Mouse (Mus musculus) ES-E14 (cell line): Measurements from ENCODE around the gene Uroc1. TPM values are rescaled to one million over a fixed set of nuclear protein-coding genes. Genes with fewer than 3 reads are reported as not detected.

ENCODE experiments used
- DNase-seq: peaks from one replicate; pipeline ENCODE4 v3.0.0-alpha.2; 2013; ENCODE audit warnings: low read depth, low spot score
- H3K27ac ChIP-seq: 2 replicates; pipeline ENCODE4 v1.5.1; 2012; ENCODE audit warnings: low read depth, mild to moderate bottlenecking, low read length, moderate library complexity, mixed read lengths; ENCODE audit not compliant: poor library complexity, insufficient read depth, severe bottlenecking
- H3K36me3 ChIP-seq: 2 replicates; pipeline ENCODE4 v1.6.1; 2012; ENCODE audit warnings: mild to moderate bottlenecking, low read length, moderate library complexity, mixed read lengths; ENCODE audit not compliant: control insufficient read depth, poor library complexity, insufficient read depth, severe bottlenecking
- H3K4me1 ChIP-seq, 2 experiments: fragments of 150-350 bp in 1 of 2; sonication (generic) in 1 of 2; 2 replicates each; pipeline ENCODE4 v1.6.1; 2012; ENCODE audit warnings: low read length in 2 of 2, mild to moderate bottlenecking in 1 of 2, mixed read lengths in 1 of 2; ENCODE audit not compliant: control insufficient read depth in 2 of 2, insufficient read depth in 2 of 2, poor library complexity in 1 of 2
- H3K4me3 ChIP-seq, 2 experiments: fragments of 150-350 bp in 1 of 2; sonication (generic) in 1 of 2; 2 replicates each; pipeline ENCODE4 v1.5.1; 2012; ENCODE audit warnings: low read length in 2 of 2, low read depth in 1 of 2, mild to moderate bottlenecking in 1 of 2, mixed read lengths in 1 of 2; ENCODE audit not compliant: insufficient read depth in 1 of 2, poor library complexity in 1 of 2, severe bottlenecking in 1 of 2
- H3K9ac ChIP-seq: 2 replicates; pipeline ENCODE4 v1.6.1; 2012; ENCODE audit warnings: low read depth, mild to moderate bottlenecking, low read length, mixed read lengths; ENCODE audit not compliant: poor library complexity, insufficient read depth, severe bottlenecking
- H3K9me3 ChIP-seq: fragments of 150-350 bp; sonication (generic); 2 replicates; pipeline ENCODE4 v1.6.1; 2012; ENCODE audit warnings: low read depth, mild to moderate bottlenecking, low read length; ENCODE audit not compliant: control insufficient read depth, insufficient read depth
- CHD2 ChIP-seq: IDR thresholded peaks from 2 replicates; pipeline ENCODE4 v1.6.1; 2014; ENCODE audit warnings: mild to moderate bottlenecking, low read depth, low read length, inconsistent platforms
- HCFC1 ChIP-seq: IDR thresholded peaks from 2 replicates; pipeline ENCODE4 v1.6.1; 2012; ENCODE audit warnings: low read length, inconsistent platforms, borderline replicate concordance; ENCODE audit not compliant: insufficient read depth
- MAFK ChIP-seq: IDR thresholded peaks from 2 replicates; pipeline ENCODE4 v1.6.1; 2014; ENCODE audit warnings: mild to moderate bottlenecking, low read depth, low read length, inconsistent platforms; ENCODE audit not compliant: insufficient read depth
- ZC3H11A ChIP-seq: IDR thresholded peaks from 2 replicates; pipeline ENCODE4 v1.6.1; 2012; ENCODE audit warnings: low read depth, mild to moderate bottlenecking, inconsistent platforms, low read length, borderline replicate concordance
- ZNF384 ChIP-seq: IDR thresholded peaks from 2 replicates; pipeline ENCODE4 v1.6.1; 2012; ENCODE audit warnings: low read depth, low read length, inconsistent platforms
- in situ Hi-C, 2 experiments: fragments of 600-800 bp; cut with MboI; formaldehyde crosslinking; loops; one replicate each; pipeline ENCODE4 v1.15.1; 2025; ENCODE audit warnings: low sequenced_read_pairs in 2 of 2, inconsistent platforms in 1 of 2; ENCODE audit not compliant: unreplicated experiment in 2 of 2
- total RNA-seq: library from RNA; depleted of rRNA; stranded (reverse); fragments of 300-350 nt; gene quantifications from 2 replicates; pipeline ENCODE4 v1.2.3, GENCODE M21; 2012

Gene Uroc1
- total RNA-seq, 1 experiment, result 0.09 TPM

- peak within 1 kb of the TSS; percentile 2; the same call in 1 of the 2 replicates for H3K9ac ChIP-seq
- no peak within 1 kb of the TSS for H3K27ac ChIP-seq
- in situ Hi-C loops, result loop anchor here in 1 of 2 experiments (25.0 kb wide), 1 partner anchor 638 kb away; no protein-coding TSS in a partner anchor
- no peaks in the 10 kb centered on the region for H3K9me3 ChIP-seq
- H3K36me3 ChIP-seq, result no peaks in the 10 kb centered on the region
- 0 out of 4 replicates have a peak, but pooled peaks cover 0 to 3% of the 10 kb centered on the region in 2 experiments for H3K4me1 ChIP-seq
- TF ChIP-seq HCFC1, result no peak
- DNase-seq, result no peak
- peak within 1 kb of the TSS; percentile 36 to 56; a peak in 3 of 4 replicates for H3K4me3 ChIP-seq
Observed at GRCm38 (mm10) chr6:90324991-90325390, 8.1 kb upstream of the Uroc1 start, which contains the start of gene Chst13. Gene Chst13 (minus strand): TSS chr6:90325185.

- in situ Hi-C loops, result loop anchor here in 1 of 2 experiments (25.0 kb wide), 1 partner anchor 640 kb away; no protein-coding TSS in a partner anchor
- Histone ChIP-seq H3K4me3 (no peak overlapping the region), H3K36me3 (no peaks in the 10 kb centered on the region), H3K27ac (no peak overlapping the region), H3K4me1 (0 out of 4 replicates have a peak, but pooled peaks cover 0 to 3% of the 10 kb centered on the region in 2 experiments), H3K9ac (no peak overlapping the region), H3K9me3 (no peaks in the 10 kb centered on the region)
- no peak for DNase-seq
- peak; percentile 65; the same call in 1 of the 2 replicates for TF ChIP-seq ZC3H11A
- no peak for TF ChIP-seq CHD2
- no peak for TF ChIP-seq MAFK
Observed at GRCm38 (mm10) chr6:90327670-90328069, 5.4 kb upstream of the Uroc1 start.

- DNase-seq, result no peak
- H3K9ac ChIP-seq, result no peak overlapping the region
- no peaks in the 10 kb centered on the region for H3K9me3 ChIP-seq
- no peak overlapping the region for H3K4me3 ChIP-seq
- no peak overlapping the region for H3K27ac ChIP-seq
- no peak for TF ChIP-seq ZC3H11A
- TF ChIP-seq CHD2, result no peak
- TF ChIP-seq ZNF384, result no peak
- TF ChIP-seq MAFK, result no peak
- no peak for TF ChIP-seq HCFC1
- no peaks in the 10 kb centered on the region for H3K36me3 ChIP-seq
- in situ Hi-C loops, result loop anchor here in 1 of 2 experiments (25.0 kb wide), 1 partner anchor 643 kb away; no protein-coding TSS in a partner anchor
- H3K4me1 ChIP-seq, result 0 out of 4 replicates have a peak, but pooled peaks cover 0 to 3% of the 10 kb centered on the region in 2 experiments
Observed at GRCm38 (mm10) chr6:90329953-90330352, 3.1 kb upstream of the Uroc1 start.

GRCm38 (mm10) chr6:90334244-90334643 lies 1.2 kb downstream of the Uroc1 start:
- Histone ChIP-seq H3K27ac (no peak overlapping the region), H3K4me1 (no peaks in the 10 kb centered on the region), H3K4me3 (no peak overlapping the region), H3K9me3 (no peaks in the 10 kb centered on the region), H3K36me3 (no peaks in the 10 kb centered on the region), H3K9ac (no peak overlapping the region)
- TF ChIP-seq CHD2 (no peak), HCFC1 (no peak), ZNF384 (no peak), ZC3H11A (no peak), MAFK (no peak)
- no peak for DNase-seq
- in situ Hi-C loops, result loop anchor here in 1 of 2 experiments (25.0 kb wide), 1 partner anchor 647 kb away; no protein-coding TSS in a partner anchor

GRCm38 (mm10) chr6:90342343-90342742 lies 9.3 kb downstream of the Uroc1 start:
- Histone ChIP-seq H3K4me1 (no peaks in the 10 kb centered on the region), H3K9ac (no peak overlapping the region), H3K9me3 (no peaks in the 10 kb centered on the region), H3K36me3 (no peaks in the 10 kb centered on the region), H3K27ac (no peak overlapping the region), H3K4me3 (no peak overlapping the region)
- no peak for DNase-seq
- TF ChIP-seq ZC3H11A, result no peak
- TF ChIP-seq CHD2, result no peak
- TF ChIP-seq ZNF384, result no peak
- TF ChIP-seq HCFC1, result no peak
- in situ Hi-C loops, result loop anchor here in 1 of 2 experiments (25.0 kb wide), 1 partner anchor 655 kb away; no protein-coding TSS in a partner anchor
